Mouse (Mus musculus) hindbrain, embryonic 13.5 days (tissue): ENCODE results near the gene Tmeff1. TPM values are rescaled to one million over a fixed set of nuclear protein-coding genes. Genes with fewer than 3 reads are reported as not detected.

ENCODE experiments used
- ATAC-seq: fragments of 200-750 bp; cut with Nextera tagmentation; 2 replicates; pipeline ENCODE4 v1.8.0; 2017; ENCODE audit warnings: moderate TSS enrichment; ENCODE audit not compliant: low FRiP score
- H3K27ac ChIP-seq: fragments of 300-500 bp; sonication (generic); 2 replicates; pipeline ENCODE4 v1.5.1; 2015; ENCODE audit warnings: inconsistent platforms, mild to moderate bottlenecking, moderate library complexity
- H3K27me3 ChIP-seq: fragments of 300-500 bp; sonication (generic); 2 replicates; pipeline ENCODE4 v1.6.1; 2015; ENCODE audit warnings: mild to moderate bottlenecking, inconsistent platforms
- H3K36me3 ChIP-seq: fragments of 300-500 bp; sonication (generic); 2 replicates; pipeline ENCODE4 v1.6.1; 2015; ENCODE audit warnings: mild to moderate bottlenecking, inconsistent platforms
- H3K4me1 ChIP-seq: fragments of 300-500 bp; sonication (generic); replicated peaks from 2 replicates; pipeline ENCODE4 v1.6.1; 2015; ENCODE audit warnings: inconsistent platforms
- H3K4me2 ChIP-seq: fragments of 300-500 bp; sonication (generic); 2 replicates; pipeline ENCODE4 v1.6.1; 2015; ENCODE audit warnings: inconsistent platforms, mild to moderate bottlenecking, moderate library complexity
- H3K4me3 ChIP-seq: fragments of 300-500 bp; sonication (generic); 2 replicates; pipeline ENCODE4 v1.5.1; 2015; ENCODE audit warnings: mild to moderate bottlenecking, inconsistent platforms
- H3K9ac ChIP-seq: fragments of 300-500 bp; sonication (generic); 2 replicates; pipeline ENCODE4 v1.6.1; 2015; ENCODE audit warnings: mild to moderate bottlenecking, inconsistent platforms
- H3K9me3 ChIP-seq: fragments of 300-500 bp; sonication (generic); 2 replicates; pipeline ENCODE4 v1.6.1; 2016; ENCODE audit warnings: inconsistent platforms
- WGBS: fragments of 180-500 bp; shearing (Covaris S2); methylation state at CpG from one replicate; pipeline ENCODE4 v1.1.7; 2015; 5-methylcytosine and 5-hydroxymethylcytosine counted together
- polyA plus RNA-seq: library from polyadenylated mRNA; unstranded; fragments of >200 nt; fragmentation: Nextera tagmentation; extraction: Ambion mirVana; gene quantifications from 2 replicates; pipeline ENCODE4 v1.2.1, GENCODE M21; 2015

The Tmeff1 gene
- polyA plus RNA-seq: 247 and 272 TPM in 2 replicates

DNA sequence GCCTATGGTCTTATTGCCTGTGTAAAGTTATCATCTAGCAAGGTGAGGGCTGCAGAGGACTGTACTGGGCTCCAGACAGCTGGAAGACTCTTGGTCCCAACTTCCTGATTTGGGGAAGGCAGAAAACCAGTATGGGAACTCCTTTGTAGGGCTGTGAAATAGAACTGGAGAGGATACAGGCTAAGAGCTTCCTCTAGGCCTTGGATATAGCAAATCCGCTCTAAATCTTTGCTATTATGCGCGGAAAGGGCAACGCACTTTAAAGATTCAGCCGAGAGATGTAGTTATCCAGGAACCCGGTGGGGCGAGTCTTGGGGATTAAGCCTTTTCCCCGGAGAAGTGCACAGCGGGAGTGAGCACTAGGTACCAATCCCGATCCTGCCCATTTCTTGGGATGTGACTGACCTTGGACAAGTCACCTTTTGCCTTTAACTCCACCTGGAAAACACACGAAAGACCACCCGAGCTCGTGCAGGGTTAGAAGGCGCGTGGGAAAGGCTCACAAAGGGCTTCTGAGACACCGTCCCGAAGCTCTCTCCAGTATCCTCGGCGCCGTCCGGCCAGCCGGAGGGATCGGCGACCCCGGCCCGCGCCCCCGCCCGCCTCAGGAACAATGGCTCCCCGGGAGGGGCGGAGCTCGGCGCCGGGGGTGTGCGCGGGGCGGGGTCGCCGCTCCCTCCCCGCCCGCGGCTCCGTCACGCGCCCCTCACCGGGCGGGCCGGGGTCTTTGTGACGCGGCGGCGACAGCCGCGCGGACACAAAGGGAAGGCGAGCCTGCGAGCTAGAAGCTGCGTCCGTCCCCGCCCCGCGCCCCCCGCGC, at the start of gene Tmeff1:
TSS of gene Tmeff1 (plus strand) at position 754 of the 820 bp plus-strand sequence.
- WGBS: under 1% methylated on average over 46 of the region's 64 CpGs
- 0 out of 2 replicates have a peak, but pooled peaks cover under 1% of the 10 kb centered on the region for H3K36me3 ChIP-seq
- H3K27me3 ChIP-seq: no peaks in the 10 kb centered on the region
- H3K4me2 ChIP-seq: peak within 1 kb of the TSS; percentile 82
- peak within 1 kb of the TSS; percentile 92 for H3K4me3 ChIP-seq
- H3K4me1 ChIP-seq: peaks cover 33% of the 10 kb centered on the region
- peak within 1 kb of the TSS; percentile 99 for H3K9ac ChIP-seq
- peak; percentile 89 for ATAC-seq
- no peaks in the 10 kb centered on the region for H3K9me3 ChIP-seq
- H3K27ac ChIP-seq: peak within 1 kb of the TSS; percentile 99

DNA sequence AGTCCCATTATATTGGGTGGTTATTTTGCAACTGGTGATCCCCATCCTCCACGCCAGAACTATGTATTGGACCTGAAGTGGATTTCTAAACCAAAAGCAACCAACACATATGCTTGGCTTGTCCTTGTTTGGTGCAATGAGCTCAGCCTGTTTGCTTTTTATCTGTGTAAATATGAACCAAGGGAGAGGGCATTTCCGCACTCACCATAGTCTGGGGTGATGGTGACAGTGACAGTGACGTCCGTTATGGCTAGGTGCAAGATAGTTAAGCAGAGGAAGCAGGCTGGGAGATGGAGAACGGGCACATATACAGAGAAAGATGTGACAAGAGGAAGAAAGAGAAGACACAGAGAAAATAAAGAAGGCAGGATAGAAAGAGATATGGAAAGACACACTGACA, 48.7 kb upstream of the Tmeff1 start:
- Histone ChIP-seq H3K9ac (no peak overlapping the region), H3K4me1 (peaks cover 9% of the 10 kb centered on the region), H3K27ac (no peak overlapping the region), H3K27me3 (no peaks in the 10 kb centered on the region), H3K9me3 (no peaks in the 10 kb centered on the region), H3K4me3 (no peak overlapping the region), H3K4me2 (no peak overlapping the region), H3K36me3 (no peaks in the 10 kb centered on the region)
- 89% methylated on average over 5 of the region's 5 CpGs for WGBS
- ATAC-seq: no peak

DNA sequence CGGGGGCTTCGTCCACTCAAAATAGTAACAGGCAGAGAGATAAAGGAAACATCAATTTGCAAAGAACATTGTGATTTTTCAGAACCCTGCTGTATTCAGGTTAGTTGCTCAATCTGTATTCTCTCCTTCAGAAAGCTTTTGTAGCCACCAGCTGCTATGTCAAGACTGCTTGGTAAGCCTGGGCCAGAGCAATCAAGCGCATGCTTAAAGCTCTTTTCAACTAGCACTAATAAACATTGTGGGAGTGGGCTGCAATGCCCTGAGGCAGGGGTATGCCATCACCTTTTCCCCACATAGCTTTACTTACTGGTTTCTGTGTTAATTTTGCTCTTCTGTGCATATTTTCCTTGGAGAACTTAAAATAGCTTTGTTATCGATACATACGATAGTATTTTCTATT, 48.0 kb upstream of the Tmeff1 start:
- H3K4me1 ChIP-seq: peaks cover 16% of the 10 kb centered on the region
- 89% methylated on average over 5 of the region's 5 CpGs for WGBS
- no peak overlapping the region for H3K4me3 ChIP-seq
- no peaks in the 10 kb centered on the region for H3K36me3 ChIP-seq
- no peak for ATAC-seq
- no peaks in the 10 kb centered on the region for H3K27me3 ChIP-seq
- no peak overlapping the region for H3K4me2 ChIP-seq
- H3K9ac ChIP-seq: no peak overlapping the region
- no peak overlapping the region for H3K27ac ChIP-seq
- H3K9me3 ChIP-seq: no peaks in the 10 kb centered on the region

DNA sequence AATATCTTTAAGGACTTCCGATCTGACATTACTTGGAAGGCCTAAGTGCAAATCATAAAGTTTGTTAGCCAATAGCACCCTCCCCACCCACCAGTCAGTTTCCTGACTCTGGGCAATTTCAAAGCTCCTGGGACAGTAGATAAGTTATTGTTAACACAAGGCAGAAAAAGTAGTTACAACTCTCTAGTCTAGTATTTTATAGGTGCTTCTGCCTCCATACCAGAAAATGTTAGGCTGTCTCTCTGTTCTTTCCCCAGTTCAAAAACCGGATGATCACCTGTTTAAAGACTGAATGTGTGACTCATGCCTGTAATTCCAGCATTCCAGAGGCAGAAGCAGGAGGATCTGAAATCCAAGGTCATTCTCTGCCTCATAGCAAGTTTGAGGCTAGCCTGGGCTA, 46.4 kb upstream of the Tmeff1 start:
- no peaks in the 10 kb centered on the region for H3K36me3 ChIP-seq
- H3K4me2 ChIP-seq: no peak overlapping the region
- WGBS: 95% methylated on average over 2 of the region's 2 CpGs
- no peak overlapping the region for H3K4me3 ChIP-seq
- no peak for ATAC-seq
- no peaks in the 10 kb centered on the region for H3K9me3 ChIP-seq
- H3K9ac ChIP-seq: no peak overlapping the region
- peaks cover 32% of the 10 kb centered on the region for H3K4me1 ChIP-seq
- H3K27me3 ChIP-seq: no peaks in the 10 kb centered on the region
- H3K27ac ChIP-seq: no peak overlapping the region

DNA sequence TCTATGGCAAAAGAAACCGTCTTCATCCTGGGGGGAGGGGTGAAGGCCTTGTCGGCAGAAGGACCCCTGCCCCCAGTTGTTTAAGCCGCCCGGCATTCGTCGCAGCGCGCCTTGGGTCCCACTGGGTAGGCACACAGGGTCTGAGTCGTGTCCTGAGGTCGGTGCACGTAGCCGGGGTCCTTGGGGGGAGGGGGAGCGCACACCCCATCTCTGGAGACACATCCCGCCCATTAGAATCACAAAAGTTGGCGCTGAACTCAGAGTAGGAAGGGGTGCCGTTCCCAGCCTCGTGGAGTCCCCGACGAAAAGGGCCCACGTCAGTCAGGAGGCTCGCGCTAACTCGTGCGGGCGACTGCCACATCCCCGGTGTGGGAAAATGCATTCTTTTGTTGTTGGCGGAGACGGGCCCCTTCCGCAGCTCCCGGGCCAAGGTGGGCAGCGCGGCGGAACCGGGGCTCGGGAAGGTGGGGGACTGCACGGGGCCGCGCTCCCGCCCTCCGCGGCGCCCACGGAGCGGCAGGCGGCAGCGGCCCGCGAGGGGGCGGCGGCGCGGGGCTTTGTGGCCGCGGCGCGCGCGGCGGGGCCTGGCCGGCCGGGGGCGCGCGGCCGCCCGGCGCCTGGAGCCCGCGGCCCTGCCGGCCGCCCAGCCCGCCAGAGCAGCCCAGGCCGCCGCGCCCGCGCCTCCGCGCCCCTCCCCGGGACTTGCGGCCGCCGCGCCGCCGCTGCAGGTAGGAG, 45.0 kb upstream of the Tmeff1 start, which contains the start of gene Msantd3:
TSS of gene Msantd3 (plus strand) at position 95 of the 735 bp plus-strand sequence.
- H3K9me3 ChIP-seq: no peaks in the 10 kb centered on the region
- peak within 1 kb of the TSS; percentile 96 for H3K27ac ChIP-seq
- ATAC-seq: peak; percentile 69
- H3K4me2 ChIP-seq: peak within 1 kb of the TSS; percentile 76
- H3K4me3 ChIP-seq: peak within 1 kb of the TSS; percentile 79
- peaks cover 46% of the 10 kb centered on the region for H3K4me1 ChIP-seq
- no peaks in the 10 kb centered on the region for H3K36me3 ChIP-seq
- H3K9ac ChIP-seq: peak within 1 kb of the TSS; percentile 99
- H3K27me3 ChIP-seq: no peaks in the 10 kb centered on the region
- WGBS: under 1% methylated on average over 38 of the region's 86 CpGs

DNA sequence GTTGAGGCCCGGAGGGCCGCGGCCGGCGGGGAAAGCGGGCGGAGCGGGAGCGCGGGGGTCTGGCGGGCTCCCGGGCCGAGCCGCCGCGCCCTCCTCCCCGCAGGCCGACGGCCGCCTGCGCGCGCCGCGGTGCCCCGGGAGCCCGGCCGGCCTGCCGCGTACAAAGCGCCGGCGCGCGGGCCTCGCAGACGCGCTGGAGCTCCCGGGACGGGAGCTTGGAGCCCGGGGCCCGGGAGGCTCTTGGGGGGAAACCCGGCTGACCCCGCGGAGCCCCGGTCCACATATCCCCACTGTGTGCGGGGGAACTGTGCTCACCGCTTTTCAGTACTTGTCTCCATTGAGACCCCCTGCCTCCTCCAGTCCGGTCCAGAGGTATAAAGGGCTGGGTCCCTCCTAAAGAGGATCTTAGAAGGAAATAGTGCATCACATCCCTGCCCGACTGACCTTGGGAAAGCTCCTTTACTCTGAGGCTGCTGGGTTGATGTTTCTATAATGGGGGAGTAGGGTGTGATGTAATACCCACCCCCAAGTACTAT, 44.3 kb upstream of the Tmeff1 start:
- H3K4me2 ChIP-seq: peak overlapping the region; percentile 69
- H3K4me3 ChIP-seq: peak overlapping the region; percentile 79
- H3K9ac ChIP-seq: peak overlapping the region; percentile 99
- no peaks in the 10 kb centered on the region for H3K27me3 ChIP-seq
- WGBS: under 1% methylated on average over 46 of the region's 50 CpGs
- peak; percentile 73 for ATAC-seq
- H3K27ac ChIP-seq: peak overlapping the region; percentile 96
- H3K36me3 ChIP-seq: no peaks in the 10 kb centered on the region
- H3K9me3 ChIP-seq: no peaks in the 10 kb centered on the region
- H3K4me1 ChIP-seq: peaks cover 52% of the 10 kb centered on the region

DNA sequence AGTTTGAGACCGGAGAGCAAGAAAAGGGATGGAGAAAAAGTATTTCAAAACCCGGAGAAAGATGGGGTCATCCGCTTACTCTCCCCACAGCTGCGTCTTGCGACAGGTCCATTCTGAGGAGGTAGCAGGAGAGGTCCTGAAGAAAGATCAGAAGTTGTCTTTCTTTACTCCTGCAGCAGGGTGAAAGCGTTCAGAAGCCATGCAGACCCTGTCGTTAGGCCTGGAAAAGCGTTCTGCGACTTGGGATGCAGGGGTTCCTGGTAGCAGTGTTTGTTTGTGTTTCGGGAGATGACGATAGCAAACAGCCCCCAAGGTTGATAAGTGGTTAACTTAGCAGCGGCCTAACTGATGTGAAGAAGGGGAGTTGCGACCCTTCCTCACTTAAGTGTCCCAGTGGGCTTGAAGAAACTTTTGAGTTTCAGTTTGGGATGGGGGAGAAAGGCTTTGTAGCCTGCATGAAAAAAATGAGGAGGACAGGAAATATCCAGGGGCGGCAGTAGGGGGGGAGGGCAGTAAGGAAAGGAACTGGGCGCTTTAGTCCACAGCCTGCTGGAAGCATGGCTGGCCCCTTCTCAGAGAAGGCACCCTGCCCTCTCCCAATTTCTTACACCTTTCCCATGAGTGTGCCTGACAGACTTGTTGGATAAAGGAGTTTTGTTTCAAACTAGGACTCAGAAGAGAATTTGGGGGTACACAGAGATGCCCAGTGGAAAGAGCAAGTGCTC, 43.3 kb upstream of the Tmeff1 start:
- peaks cover 63% of the 10 kb centered on the region for H3K4me1 ChIP-seq
- no peaks in the 10 kb centered on the region for H3K27me3 ChIP-seq
- ATAC-seq: no peak

DNA sequence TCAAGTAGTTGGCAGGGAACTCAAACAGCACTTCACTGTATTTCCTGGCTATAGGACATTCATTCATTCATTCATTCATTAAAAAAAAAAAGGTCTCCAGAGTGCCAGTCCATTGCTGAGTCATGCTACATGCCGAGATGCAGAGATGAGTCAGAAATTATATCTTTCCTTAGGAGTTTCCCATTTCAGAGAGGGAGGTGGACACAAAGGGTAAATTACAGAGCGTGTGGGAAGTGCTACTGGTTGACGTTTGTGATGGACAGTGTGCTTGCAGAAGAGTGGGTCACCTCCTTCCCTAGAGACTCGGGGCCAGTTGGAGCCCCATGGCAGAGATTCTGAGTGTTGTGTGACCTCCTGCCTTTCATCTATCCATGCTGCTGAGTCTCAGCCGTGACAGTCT, 42.6 kb upstream of the Tmeff1 start:
- Histone ChIP-seq H3K9me3 (no peaks in the 10 kb centered on the region), H3K4me1 (peaks cover 69% of the 10 kb centered on the region), H3K36me3 (no peaks in the 10 kb centered on the region), H3K27me3 (no peaks in the 10 kb centered on the region), H3K27ac (no peak overlapping the region), H3K4me2 (peak overlapping the region; percentile 69), H3K9ac (peak overlapping the region; percentile 99), H3K4me3 (peak overlapping the region; percentile 79)
- WGBS: 25% methylated on average over 5 of the region's 5 CpGs
- ATAC-seq: no peak

More for the DNA sequence above, 43.3 kb upstream of the Tmeff1 start:
- Histone ChIP-seq H3K4me3 (peak overlapping the region; percentile 79), H3K36me3 (no peaks in the 10 kb centered on the region), H3K9me3 (no peaks in the 10 kb centered on the region), H3K9ac (peak overlapping the region; percentile 99), H3K4me2 (peak overlapping the region; percentile 69), H3K27ac (no peak overlapping the region)
- 2% methylated on average over 15 of the region's 15 CpGs for WGBS

DNA sequence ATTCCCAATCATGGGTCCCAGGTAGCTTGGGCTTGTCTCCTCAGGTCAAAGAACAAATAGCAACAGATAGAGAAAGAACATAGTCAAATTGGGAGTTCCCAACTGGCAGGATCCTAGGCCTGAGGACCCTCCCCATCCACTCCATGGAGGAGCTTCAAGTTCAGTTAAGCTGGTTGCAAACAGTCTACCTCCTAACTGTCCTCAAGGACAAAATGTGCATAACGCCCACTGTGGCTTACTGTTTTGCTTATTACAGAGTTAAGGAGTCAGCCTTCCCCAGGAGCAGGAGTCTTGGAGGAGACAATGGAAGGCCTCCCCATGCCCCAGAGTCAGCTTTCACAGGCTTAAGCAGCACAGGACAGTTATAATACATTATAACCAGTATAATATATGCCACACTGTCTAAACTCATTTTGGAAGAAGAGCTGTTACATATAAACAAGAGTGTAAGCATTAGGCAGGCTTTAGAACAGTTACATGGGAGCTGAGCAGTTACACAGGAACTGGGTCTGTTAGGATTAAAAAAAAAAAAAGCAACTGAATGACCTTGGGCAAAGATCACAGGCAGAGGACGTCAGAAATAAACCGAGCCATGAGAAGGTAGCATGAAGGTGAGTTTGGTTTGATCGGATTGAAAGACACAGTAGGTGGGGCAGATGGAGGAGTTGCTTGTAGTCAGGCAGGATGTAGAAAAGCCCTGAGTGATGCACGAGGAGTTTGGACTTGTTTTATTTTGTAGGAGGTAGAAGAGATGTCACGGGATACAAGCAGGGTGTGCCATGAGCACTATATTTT, 41.7 kb upstream of the Tmeff1 start:
- 70% methylated on average over 6 of the region's 6 CpGs for WGBS
- no peak overlapping the region for H3K4me2 ChIP-seq

DNA sequence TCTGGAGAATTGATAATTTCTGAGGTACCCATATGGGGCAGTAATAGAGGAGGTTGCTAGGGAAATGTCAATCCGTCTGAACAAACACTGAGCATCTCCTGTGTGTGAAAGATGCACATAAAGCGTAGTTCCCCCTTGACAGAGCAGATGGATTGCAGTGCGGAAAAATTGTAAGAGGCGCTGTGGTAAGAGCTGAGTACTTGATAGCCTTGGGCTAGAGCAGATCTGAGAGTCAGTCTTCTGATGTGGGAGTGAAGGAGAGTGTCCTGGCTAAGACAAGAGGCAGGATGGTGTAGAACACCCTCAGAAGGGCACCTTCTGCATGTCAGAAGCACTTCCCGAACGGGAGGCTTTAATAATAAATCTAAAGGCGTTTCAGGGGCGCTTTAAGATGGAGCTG, 40.8 kb upstream of the Tmeff1 start:
- Histone ChIP-seq H3K9me3 (no peaks in the 10 kb centered on the region), H3K27me3 (no peaks in the 10 kb centered on the region), H3K4me3 (no peak overlapping the region), H3K27ac (peak overlapping the region; percentile 40; the same call in 1 of the 2 replicates), H3K4me2 (no peak overlapping the region), H3K4me1 (peaks cover 86% of the 10 kb centered on the region), H3K9ac (no peak overlapping the region), H3K36me3 (no peaks in the 10 kb centered on the region)
- 57% methylated on average over 8 of the region's 8 CpGs for WGBS
- no peak for ATAC-seq

More for the DNA sequence above, 41.7 kb upstream of the Tmeff1 start:
- ATAC-seq: no peak
- Histone ChIP-seq H3K36me3 (no peaks in the 10 kb centered on the region), H3K4me3 (no peak overlapping the region), H3K27me3 (no peaks in the 10 kb centered on the region), H3K27ac (no peak overlapping the region), H3K4me1 (peaks cover 79% of the 10 kb centered on the region), H3K9me3 (no peaks in the 10 kb centered on the region), H3K9ac (no peak overlapping the region)

DNA sequence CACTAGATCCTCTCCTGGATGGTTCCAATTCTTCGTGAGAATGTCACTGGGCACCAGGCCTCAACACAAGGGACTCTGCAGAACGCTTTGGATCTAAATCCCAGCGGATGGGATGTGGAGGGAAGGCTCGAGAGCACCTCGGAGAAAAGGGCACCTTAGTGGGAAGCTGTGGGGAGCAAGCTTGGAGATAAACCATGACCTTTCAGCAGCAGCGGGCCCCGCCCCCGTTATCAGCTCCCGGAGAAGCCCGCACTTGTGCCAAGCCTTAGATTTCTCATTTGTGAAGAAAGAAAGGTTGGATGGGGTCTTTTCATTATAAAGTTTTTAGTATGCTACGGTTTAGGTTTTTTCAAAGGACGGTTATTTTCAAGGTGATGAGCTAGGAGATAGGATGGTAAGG, 39.0 kb upstream of the Tmeff1 start:
- Histone ChIP-seq H3K4me3 (no peak overlapping the region), H3K27ac (peak overlapping the region; percentile 79; the same call in 1 of the 2 replicates), H3K27me3 (no peaks in the 10 kb centered on the region), H3K4me1 (peaks cover 87% of the 10 kb centered on the region), H3K4me2 (no peak overlapping the region; the same call in 1 of the 2 replicates), H3K9ac (no peak overlapping the region), H3K36me3 (no peaks in the 10 kb centered on the region), H3K9me3 (no peaks in the 10 kb centered on the region)
- no peak for ATAC-seq
- 51% methylated on average over 12 of the region's 12 CpGs for WGBS
